Mouse (Mus musculus): ENCODE data around the gene Pik3r1.

The Pik3r1 gene

DNA sequence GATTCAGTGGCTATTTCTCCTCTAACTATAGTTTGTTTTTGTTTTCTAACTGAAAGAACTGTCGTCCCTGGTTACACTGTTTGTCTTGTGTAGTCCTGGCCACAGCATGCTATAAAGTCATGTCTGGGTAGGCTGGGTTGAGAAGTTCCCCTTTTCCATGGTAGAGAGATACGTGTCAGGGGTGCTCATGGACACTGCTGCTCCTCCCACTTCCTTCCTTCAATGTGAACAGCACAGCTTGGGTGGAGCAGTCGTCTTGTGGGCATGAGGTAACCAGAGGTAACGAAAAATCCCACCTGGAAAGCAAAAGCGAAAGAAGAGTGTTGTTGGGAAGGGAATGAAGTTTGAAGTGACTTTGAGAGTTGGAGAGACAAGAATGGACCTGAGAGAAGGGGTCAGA, 104.0 kb downstream of the Pik3r1 start:
- no peak for DNase-seq

DNA sequence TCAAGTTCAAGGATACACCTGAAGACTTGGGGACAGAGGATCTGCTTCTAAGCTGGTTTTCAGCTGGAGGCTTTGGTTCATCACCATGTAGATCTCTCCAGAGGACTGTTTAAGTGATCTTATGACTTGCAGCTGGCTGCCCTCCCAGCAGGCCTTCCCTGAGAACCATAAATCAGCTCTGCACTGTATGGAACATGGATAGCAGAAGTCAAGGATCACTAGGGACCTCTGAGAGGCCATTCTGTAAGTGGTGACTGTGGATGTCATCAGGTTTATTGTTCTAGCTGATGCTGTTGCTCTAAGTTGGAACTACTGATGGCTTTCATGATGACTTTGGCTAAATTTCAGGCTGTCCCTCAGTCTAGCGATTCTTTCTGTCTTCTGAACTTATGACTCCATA, 105.1 kb downstream of the Pik3r1 start:
- no peak for DNase-seq

GRCm38 (mm10) chr13:101661567-101661966, 106.5 kb downstream of the Pik3r1 start:
- DNase-seq: no peak

DNA sequence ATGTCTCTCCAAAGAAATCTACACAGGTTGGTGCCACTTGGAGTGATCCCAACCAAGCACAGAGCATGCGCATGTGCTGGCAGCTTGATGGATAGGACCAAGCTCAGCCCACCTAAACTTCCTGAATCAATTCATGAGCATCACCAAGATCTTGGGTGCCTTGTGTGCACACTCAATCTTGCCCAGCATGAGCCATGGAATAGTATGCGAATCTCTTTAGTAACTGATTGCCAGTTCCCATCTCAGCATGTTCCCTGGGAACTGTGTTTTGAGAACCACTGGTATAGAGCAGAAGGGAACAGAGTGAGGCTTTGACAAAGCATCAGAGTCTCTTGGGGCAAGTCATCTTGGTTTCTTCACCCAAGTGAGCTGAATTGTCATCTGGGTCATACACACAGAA, 107.8 kb downstream of the Pik3r1 start:
- DNase-seq: no peak

- no peak for DNase-seq
Observed at GRCm38 (mm10) chr13:101652131-101652530, 115.9 kb downstream of the Pik3r1 start.

DNA sequence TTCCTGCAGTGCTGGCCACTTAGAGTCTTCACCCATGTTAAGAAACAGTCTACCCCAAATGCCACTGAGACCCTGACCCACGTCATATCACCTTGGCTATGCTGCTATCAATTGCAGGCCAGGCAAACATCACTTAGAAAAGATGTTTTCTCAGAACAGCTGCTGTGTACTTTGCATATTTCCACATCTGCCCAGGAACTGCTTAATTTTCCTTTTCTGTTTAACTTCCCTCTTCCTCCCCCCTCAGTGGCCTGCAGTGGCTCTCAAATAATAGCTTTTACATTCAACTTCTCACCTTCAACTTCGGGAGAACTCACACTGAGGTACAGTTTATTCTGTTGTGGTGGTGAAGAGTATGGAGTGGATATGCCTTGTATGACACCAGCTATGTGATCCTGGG, 126.4 kb downstream of the Pik3r1 start:
- DNase-seq: no peak

DNA sequence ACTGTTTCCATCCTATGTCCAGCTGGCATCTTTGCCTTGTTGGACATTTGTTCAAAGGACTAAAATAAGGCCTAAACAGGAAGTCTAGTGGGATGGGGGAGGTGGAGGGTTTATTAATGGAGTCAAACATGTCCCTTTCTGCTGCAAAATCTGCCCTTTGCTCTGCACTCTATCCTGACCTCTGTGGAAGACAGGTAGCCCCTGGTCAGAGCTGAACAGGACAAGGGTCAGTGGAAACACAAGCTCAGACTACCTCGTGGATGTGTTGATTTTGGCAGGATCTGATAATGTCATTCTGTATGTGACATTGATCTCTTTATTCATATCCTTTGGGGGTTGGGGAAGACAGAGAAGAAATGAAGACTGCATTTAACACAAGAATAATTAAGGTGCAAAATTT, 132.2 kb downstream of the Pik3r1 start:
- no peak for DNase-seq

DNA sequence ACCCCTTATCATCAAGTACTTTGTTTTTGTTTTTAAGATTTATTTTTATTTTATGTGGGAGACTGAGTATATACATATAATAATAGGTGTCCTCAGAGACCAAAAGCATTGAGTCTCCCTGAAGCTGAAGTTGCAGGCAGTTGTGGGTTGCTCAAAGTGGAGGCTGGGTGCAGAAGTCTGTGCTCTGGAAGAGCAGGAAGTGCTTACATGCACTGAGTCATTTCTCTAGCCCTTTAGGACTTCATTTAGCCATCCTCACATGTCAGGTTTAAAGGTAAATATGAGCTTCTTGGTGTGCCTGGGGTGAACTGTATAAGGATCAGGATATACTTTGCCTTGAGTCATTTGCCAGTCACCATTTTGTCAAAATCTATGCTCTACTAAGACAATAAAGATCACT, 133.6 kb downstream of the Pik3r1 start:
- no peak for DNase-seq

DNA sequence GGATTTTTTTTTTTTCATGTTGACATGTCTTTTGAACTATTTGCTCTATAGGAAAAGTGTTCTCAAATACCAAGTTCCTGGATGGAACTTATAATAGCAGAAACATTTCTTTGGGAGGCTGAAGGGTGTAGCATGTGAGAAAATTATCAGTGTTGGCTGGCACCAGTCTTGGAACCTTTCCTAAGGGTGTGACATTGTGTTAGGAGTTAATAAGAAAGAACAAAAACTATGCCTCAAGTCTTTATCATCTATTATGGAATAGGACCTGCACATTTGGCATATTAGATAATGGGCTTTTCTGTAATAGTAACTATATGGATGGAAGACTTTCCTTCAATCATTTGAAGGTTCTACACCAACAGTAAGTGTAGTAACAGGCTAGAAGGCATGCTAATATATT, 134.4 kb downstream of the Pik3r1 start:
- DNase-seq: no peak

- no peak for DNase-seq
Observed at GRCm38 (mm10) chr13:101632771-101633170, 135.2 kb downstream of the Pik3r1 start.

DNA sequence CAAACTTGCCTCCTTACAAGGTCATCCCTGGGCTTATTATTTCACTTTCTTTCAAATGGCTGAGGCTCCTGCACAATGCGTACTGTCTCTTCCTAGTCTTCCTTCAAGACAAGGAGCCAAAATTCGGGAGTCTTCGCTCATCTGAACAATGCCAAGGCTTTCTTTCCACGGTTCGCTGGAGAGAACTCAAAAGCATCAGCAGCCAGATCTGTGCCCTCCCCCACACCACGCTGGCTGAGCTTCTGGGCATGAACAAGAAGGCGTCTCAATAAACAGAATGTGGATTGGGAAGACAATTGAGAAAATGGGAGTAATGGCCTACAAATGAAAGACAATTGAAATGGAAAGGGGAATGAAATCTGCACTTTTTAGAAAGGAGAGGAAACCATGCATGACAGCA, 136.5 kb downstream of the Pik3r1 start:
- DNase-seq: no peak

Measured in thymus, postnatal 4 days (tissue).